Mouse (Mus musculus) B cell, adult 2 months (primary cell): ENCODE data around the gene Aplp1.

Experiments used
- DNase-seq, 2 experiments: peaks; one replicate each; pipeline ENCODE4 v3.0.0; 2022

Gene Aplp1

GRCm38 (mm10) chr7:30444154-30444970 lies 973 bp downstream of the Aplp1 start:
- peak; percentile 43 to 46 for DNase-seq

GRCm38 (mm10) chr7:30443696-30444095 lies 1.6 kb downstream of the Aplp1 start:
- DNase-seq: no peak

- DNase-seq: peak; percentile 76 to 78
Measured at GRCm38 (mm10) chr7:30440697-30441096, 4.6 kb downstream of the Aplp1 start.

GRCm38 (mm10) chr7:30439734-30440133 lies 5.6 kb downstream of the Aplp1 start:
- no peak for DNase-seq

GRCm38 (mm10) chr7:30436879-30437278 lies 8.5 kb downstream of the Aplp1 start:
- no peak for DNase-seq

- no peak for DNase-seq
Measured at GRCm38 (mm10) chr7:30435156-30435555, 10.2 kb downstream of the Aplp1 start.

- no peak for DNase-seq
Measured at GRCm38 (mm10) chr7:30434701-30435100, 10.6 kb downstream of the Aplp1 start.

- DNase-seq: peak; percentile 58 to 60
Measured at GRCm38 (mm10) chr7:30434238-30434637, 11.1 kb downstream of the Aplp1 start.

- peak; percentile 78 to 83 for DNase-seq
Measured at GRCm38 (mm10) chr7:30431793-30432192, 13.5 kb downstream of the Aplp1 start.

- no peak for DNase-seq
Measured at GRCm38 (mm10) chr7:30430191-30430590, 15.1 kb downstream of the Aplp1 start.

GRCm38 (mm10) chr7:30429327-30429726 lies 16.0 kb downstream of the Aplp1 start:
- DNase-seq: no peak

- peak in 1 of 2 experiments; percentile 42 for DNase-seq
Measured at GRCm38 (mm10) chr7:30423071-30423641, 22.2 kb downstream of the Aplp1 start.

GRCm38 (mm10) chr7:30422560-30422959 lies 22.8 kb downstream of the Aplp1 start:
- DNase-seq: peak; percentile 50 to 57

- DNase-seq: peak; percentile 97 to 98
Measured at GRCm38 (mm10) chr7:30421890-30422435, 23.4 kb downstream of the Aplp1 start.

- peak; percentile 94 to 95 for DNase-seq
Measured at GRCm38 (mm10) chr7:30421175-30421889, 24.0 kb downstream of the Aplp1 start, which contains the start of gene Nfkbid. Gene Nfkbid, plus strand, starts transcription at chr7:30421732.

GRCm38 (mm10) chr7:30420673-30421072 lies 24.7 kb downstream of the Aplp1 start:
- no peak for DNase-seq

GRCm38 (mm10) chr7:30419561-30420499 lies 25.5 kb downstream of the Aplp1 start, which contains the start of gene Hcst:
Gene Hcst, minus strand, starts transcription at chr7:30419854.
- DNase-seq: peak; percentile 71 to 74

- DNase-seq: peak; percentile 62 to 66
Measured at GRCm38 (mm10) chr7:30417856-30418255, 27.5 kb downstream of the Aplp1 start.

- DNase-seq: peak in 1 of 2 experiments; percentile 44
Measured at GRCm38 (mm10) chr7:30413596-30413995, 31.7 kb downstream of the Aplp1 start, which contains the start of gene Tyrobp. Gene Tyrobp, plus strand, starts transcription at chr7:30413760.

GRCm38 (mm10) chr7:30412735-30413147 lies 32.6 kb downstream of the Aplp1 start:
- DNase-seq: peak; percentile 70 to 75

GRCm38 (mm10) chr7:30411023-30411422 lies 34.3 kb downstream of the Aplp1 start:
- DNase-seq: no peak

- no peak for DNase-seq
Measured at GRCm38 (mm10) chr7:30409789-30410188, 35.5 kb downstream of the Aplp1 start.
